Mouse (Mus musculus) forebrain, postnatal 0 days (tissue): ENCODE measurements around the gene Tor4a. TPM values are rescaled to one million over a fixed set of nuclear protein-coding genes. Genes with fewer than 3 reads are reported as not detected.

Experiments
- ATAC-seq: fragments of 200-750 bp; cut with Nextera tagmentation; 2 replicates; pipeline ENCODE4 v1.8.0; 2017; ENCODE audit warnings: mild to moderate bottlenecking, moderate library complexity
- DNase-seq: peaks from one replicate; pipeline ENCODE4 v3.0.0-alpha.2; 2015
- H3K27ac ChIP-seq: fragments of 300-500 bp; sonication (generic); 2 replicates; pipeline ENCODE4 v1.5.1; 2014; ENCODE audit warnings: low read depth, mild to moderate bottlenecking, antibody characterized with exemption, low read length, moderate library complexity, mixed read lengths
- H3K27me3 ChIP-seq: fragments of 300-500 bp; sonication (generic); 2 replicates; pipeline ENCODE4 v1.6.1; 2014; ENCODE audit warnings: mild to moderate bottlenecking, low read length, mixed read lengths; ENCODE audit not compliant: insufficient read depth
- H3K36me3 ChIP-seq: fragments of 300-500 bp; sonication (generic); 2 replicates; pipeline ENCODE4 v1.6.1; 2014; ENCODE audit warnings: mild to moderate bottlenecking, moderate library complexity; ENCODE audit not compliant: insufficient read depth
- H3K4me1 ChIP-seq: fragments of 300-500 bp; sonication (generic); 2 replicates; pipeline ENCODE4 v1.6.1; 2014; ENCODE audit warnings: antibody characterized with exemption; ENCODE audit not compliant: insufficient read depth
- H3K4me2 ChIP-seq: fragments of 300-500 bp; sonication (generic); 2 replicates; pipeline ENCODE4 v1.6.1; 2014; ENCODE audit warnings: low read depth, mild to moderate bottlenecking, moderate library complexity
- H3K4me3 ChIP-seq: fragments of 300-500 bp; sonication (generic); 2 replicates; pipeline ENCODE4 v1.5.1; 2014; ENCODE audit warnings: low read depth, low read length, mixed read lengths
- H3K9ac ChIP-seq: fragments of 300-500 bp; sonication (generic); 2 replicates; pipeline ENCODE4 v1.6.1; 2014; ENCODE audit warnings: mild to moderate bottlenecking
- H3K9me3 ChIP-seq: fragments of 300-500 bp; sonication (generic); 2 replicates; pipeline ENCODE4 v1.6.1; 2016; ENCODE audit warnings: low read length
- CTCF ChIP-seq: sonication (generic); IDR thresholded peaks from 2 replicates; pipeline ENCODE4 v1.5.1; 2016; ENCODE audit warnings: antibody characterized with exemption, control low read depth, low read depth
- WGBS: fragments of 180-500 bp; shearing (Covaris S2); extraction: QIAGEN DNeasy Blood & Tissue Kit; methylation state at CpG from one replicate; pipeline ENCODE4 v1.1.7; 2014; 5-methylcytosine and 5-hydroxymethylcytosine counted together
- polyA plus RNA-seq: library from polyadenylated mRNA; unstranded; fragments of >200 nt; fragmentation: Nextera tagmentation; extraction: Ambion mirVana; gene quantifications from 2 replicates; pipeline ENCODE4 v1.2.1, GENCODE M21; 2015
- total RNA-seq: library from RNA; depleted of rRNA; stranded (reverse); fragments of >200 nt; gene quantifications from 2 replicates; pipeline ENCODE4 v1.2.3, GENCODE M21; 2014

Tor4a gene
- total and polyA plus RNA-seq, 2 experiments from 2014 or later = 1.2 to 3.3 TPM

- Histone ChIP-seq H3K27ac (no peak overlapping the region), H3K9ac (no peak overlapping the region), H3K27me3 (no peaks in the 10 kb centered on the region), H3K4me3 (no peak overlapping the region), H3K9me3 (no peaks in the 10 kb centered on the region), H3K4me2 (no peak overlapping the region), H3K4me1 (peaks cover 6% of the 10 kb centered on the region), H3K36me3 (no peaks in the 10 kb centered on the region)
- ATAC-seq (peak; percentile 9; the same call in 1 of the 2 replicates), DNase-seq (no peak)
- no peak for TF ChIP-seq CTCF
- 33% methylated on average over 1 of the region's 1 CpGs for WGBS
Measured at GRCm38 (mm10) chr2:25171769-25172153, 24.9 kb downstream of the Tor4a start.

- no peak for TF ChIP-seq CTCF
- Histone ChIP-seq H3K9me3 (no peaks in the 10 kb centered on the region), H3K27me3 (no peaks in the 10 kb centered on the region), H3K27ac (no peak overlapping the region), H3K4me3 (no peak overlapping the region), H3K36me3 (no peaks in the 10 kb centered on the region), H3K9ac (no peak overlapping the region), H3K4me2 (no peak overlapping the region), H3K4me1 (peaks cover 6% of the 10 kb centered on the region)
- 85% methylated on average over 6 of the region's 6 CpGs for WGBS
- DNase-seq = no peak
- ATAC-seq = no peak
Measured at GRCm38 (mm10) chr2:25171101-25171768, 25.5 kb downstream of the Tor4a start.

GRCm38 (mm10) chr2:25170326-25171100, 26.2 kb downstream of the Tor4a start:
- H3K27ac ChIP-seq = no peak overlapping the region
- WGBS = 55% methylated on average over 10 of the region's 10 CpGs
- H3K4me1 ChIP-seq = peaks cover 5% of the 10 kb centered on the region
- ATAC-seq (no peak), DNase-seq (no peak)
- H3K36me3 ChIP-seq = no peaks in the 10 kb centered on the region
- no peaks in the 10 kb centered on the region for H3K9me3 ChIP-seq
- H3K4me3 ChIP-seq = no peak overlapping the region
- no peak for TF ChIP-seq CTCF
- no peaks in the 10 kb centered on the region for H3K27me3 ChIP-seq
- no peak overlapping the region for H3K4me2 ChIP-seq
- H3K9ac ChIP-seq = no peak overlapping the region

- Histone ChIP-seq H3K36me3 (no peaks in the 10 kb centered on the region), H3K4me2 (no peak overlapping the region), H3K4me1 (peaks cover 4% of the 10 kb centered on the region; the same call in 1 of the 2 replicates), H3K9ac (no peak overlapping the region), H3K4me3 (no peak overlapping the region), H3K27ac (no peak overlapping the region), H3K27me3 (no peaks in the 10 kb centered on the region), H3K9me3 (no peaks in the 10 kb centered on the region)
- 19% methylated on average over 5 of the region's 5 CpGs for WGBS
- TF ChIP-seq CTCF = no peak
- ATAC-seq = no peak
- no peak for DNase-seq
Measured at GRCm38 (mm10) chr2:25169778-25170177, 26.9 kb downstream of the Tor4a start.

GRCm38 (mm10) chr2:25168665-25168978, 28.1 kb downstream of the Tor4a start:
- H3K9ac ChIP-seq = no peak overlapping the region
- H3K9me3 ChIP-seq = no peaks in the 10 kb centered on the region
- ATAC-seq (no peak), DNase-seq (no peak)
- no peaks in the 10 kb centered on the region for H3K27me3 ChIP-seq
- WGBS = 4% methylated on average over 2 of the region's 2 CpGs
- H3K4me1 ChIP-seq = peaks cover 5% of the 10 kb centered on the region
- H3K4me3 ChIP-seq = peak overlapping the region; percentile 52; the same call in 1 of the 2 replicates
- H3K4me2 ChIP-seq = peak overlapping the region; percentile 96
- no peak for TF ChIP-seq CTCF
- H3K27ac ChIP-seq = peak overlapping the region; percentile 59
- no peaks in the 10 kb centered on the region for H3K36me3 ChIP-seq

- peak; percentile 65 for DNase-seq
- H3K9me3 ChIP-seq = no peaks in the 10 kb centered on the region
- H3K4me3 ChIP-seq = peak overlapping the region; percentile 52
- under 1% methylated on average over 36 of the region's 41 CpGs for WGBS
- no peak for TF ChIP-seq CTCF
- peak overlapping the region; percentile 73 for H3K27ac ChIP-seq
- H3K4me2 ChIP-seq = peak overlapping the region; percentile 96
- H3K27me3 ChIP-seq = no peaks in the 10 kb centered on the region
- H3K9ac ChIP-seq = peak overlapping the region; percentile 74
- H3K4me1 ChIP-seq = peaks cover 6% of the 10 kb centered on the region
- H3K36me3 ChIP-seq = no peaks in the 10 kb centered on the region
- ATAC-seq = peak; percentile 68
Measured at GRCm38 (mm10) chr2:25167919-25168664, 28.6 kb downstream of the Tor4a start.
